7 mouse cellular contexts compared by ENCODE assay signal in genomic region chr2:126552357-126553290, GRCm38 (mm10). TPM values are rescaled to one million over a fixed set of nuclear protein-coding genes. Genes with fewer than 3 reads are reported as not detected.
DNase-seq lines count a peak whose midpoint lies in the region; ATAC-seq lines count a peak whose summit lies in the region.

TSS of gene Slc27a2 (plus strand) at chr2:126552407.

- under 1% methylated on average over 45 of the region's 61 CpGs for WGBS in embryonic facial prominence, embryonic 11.5 days
- under 1% methylated on average over 58 of the region's 61 CpGs for WGBS in hindbrain, embryonic 12.5 days

- no peak within 1 kb of the TSS for H3K27ac ChIP-seq in embryonic facial prominence, embryonic 11.5 days (replicated peaks; ENCODE audit: low read depth, low read length)
- no peak within 1 kb of the TSS for H3K27ac ChIP-seq in hindbrain, embryonic 12.5 days

- H3K4me3 ChIP-seq in embryonic facial prominence, embryonic 11.5 days (ENCODE audit: low read depth, low read length): peak within 1 kb of the TSS; percentile 55
- H3K4me3 ChIP-seq in hindbrain, embryonic 12.5 days: peak within 1 kb of the TSS; percentile 72

- peak within 1 kb of the TSS; percentile 35 for H3K9ac ChIP-seq in embryonic facial prominence, embryonic 11.5 days (replicated peaks; ENCODE audit: low read length)
- peak within 1 kb of the TSS; percentile 67 for H3K9ac ChIP-seq in hindbrain, embryonic 12.5 days

- H3K4me2 ChIP-seq in embryonic facial prominence, embryonic 11.5 days (ENCODE audit: low read depth, low read length): peak within 1 kb of the TSS; percentile 99
- peak within 1 kb of the TSS; percentile 98 for H3K4me2 ChIP-seq in hindbrain, embryonic 12.5 days (replicated peaks)

- H3K27me3 ChIP-seq in embryonic facial prominence, embryonic 11.5 days (ENCODE audit: control insufficient read depth, insufficient read depth, low read length): peaks cover 22% of the 10 kb centered on the region
- peaks cover 46% of the 10 kb centered on the region for H3K27me3 ChIP-seq in hindbrain, embryonic 12.5 days

- H3K36me3 ChIP-seq in embryonic facial prominence, embryonic 11.5 days (replicated peaks; ENCODE audit: control insufficient read depth, insufficient read depth, low read depth, low read length): no peaks in the 10 kb centered on the region
- H3K36me3 ChIP-seq in hindbrain, embryonic 12.5 days: no peaks in the 10 kb centered on the region

- DNase-seq in urinary bladder, postnatal 25 days (ENCODE audit: low spot score): peak; percentile 8
- DNase-seq in urinary bladder, postnatal 4 days (ENCODE audit: low spot score in 2 of 2): no peak
- peak; percentile 51 for DNase-seq in embryonic facial prominence, embryonic 11.5 days (ENCODE audit: low spot score)
- DNase-seq in layer of hippocampus, postnatal 36 days: peak; percentile 28 to 35
- DNase-seq in lung, postnatal 36 days: peak; percentile 7
- DNase-seq in right cerebral cortex, adult 2 months (ENCODE audit: low spot score in 2 of 2): peak; percentile 18 to 31

- peak; percentile 83 for ATAC-seq in embryonic facial prominence, embryonic 11.5 days (replicated peaks; ENCODE audit: insufficient number of reproducible peaks, low FRiP score, low TSS enrichment, low read depth)
- peak; percentile 82 for ATAC-seq in hindbrain, embryonic 12.5 days (ENCODE audit: low FRiP score)

- no peaks in the 10 kb centered on the region for H3K4me1 ChIP-seq in embryonic facial prominence, embryonic 11.5 days (ENCODE audit: control insufficient read depth, insufficient read depth, low read length)
- peaks cover 14% of the 10 kb centered on the region for H3K4me1 ChIP-seq in hindbrain, embryonic 12.5 days

- no peaks in the 10 kb centered on the region for H3K9me3 ChIP-seq in embryonic facial prominence, embryonic 11.5 days (replicated peaks; ENCODE audit: control insufficient read depth, low read length)
- H3K9me3 ChIP-seq in hindbrain, embryonic 12.5 days (replicated peaks): no peaks in the 10 kb centered on the region

RNA-seq across cellular contexts. Expression of gene Slc27a2, which starts in this region (rescaled TPM):
- 4.4 and 4.6 TPM in 2 replicates for polyA plus RNA-seq in embryonic facial prominence, embryonic 11.5 days (2014; fragmentation: Nextera tagmentation; extraction: Ambion mirVana)
- 2.2 and 3.6 TPM in 2 replicates for polyA plus RNA-seq in hindbrain, embryonic 12.5 days (2016; fragmentation: Nextera tagmentation; extraction: Ambion mirVana)
- total RNA-seq in layer of hippocampus, postnatal 36 days (2021): 10 to 100 TPM; 11.1 to 12.0 TPM

Comparison
In these comparisons a context has a peak if more than half of its experiments do, and no peak if none do; other contexts are left out.
1. DNase-seq: peak in urinary bladder, postnatal 25 days (single experiment), embryonic facial prominence, embryonic 11.5 days (single experiment), layer of hippocampus, postnatal 36 days (2 of 2), lung, postnatal 36 days (single experiment) and right cerebral cortex, adult 2 months (2 of 2); none in urinary bladder, postnatal 4 days (0 of 2).